Mouse (Mus musculus) thymus, adult 2 months (tissue): ENCODE results near the gene Ddx42. TPM values are rescaled to one million over a fixed set of nuclear protein-coding genes. Genes with fewer than 3 reads are reported as not detected.

Experiments used
- DNase-seq: peaks from one replicate; pipeline ENCODE4 v3.0.0; 2021
- H3K27ac ChIP-seq: fragments of 200-500 bp; 2 replicates; pipeline ENCODE4 v1.5.1; 2012; ENCODE audit warnings: low read length, control low read depth; ENCODE audit not compliant: control insufficient read depth, insufficient read depth
- H3K27me3 ChIP-seq: fragments of 200-500 bp; 2 replicates; pipeline ENCODE4 v1.6.1; 2012; ENCODE audit warnings: mild to moderate bottlenecking, low read length, moderate library complexity, mixed read lengths; ENCODE audit not compliant: control insufficient read depth, insufficient read depth
- H3K36me3 ChIP-seq: fragments of 200-500 bp; 2 replicates; pipeline ENCODE4 v1.6.1; 2012; ENCODE audit warnings: mild to moderate bottlenecking, low read length, moderate library complexity; ENCODE audit not compliant: control insufficient read depth, insufficient read depth
- H3K4me1 ChIP-seq: fragments of 200-500 bp; replicated peaks from 2 replicates; pipeline ENCODE4 v1.6.1; 2012; ENCODE audit warnings: low read length; ENCODE audit not compliant: control insufficient read depth, insufficient read depth
- H3K4me3 ChIP-seq: fragments of 200-500 bp; 2 replicates; pipeline ENCODE4 v1.5.1; 2012; ENCODE audit warnings: mild to moderate bottlenecking, low read length, control low read depth, moderate library complexity; ENCODE audit not compliant: control insufficient read depth, insufficient read depth
- CTCF ChIP-seq: fragments of 200-500 bp; IDR thresholded peaks from 2 replicates; pipeline ENCODE4 v1.5.1; 2012; ENCODE audit warnings: mild to moderate bottlenecking, control low read depth, low read length, moderate library complexity, borderline replicate concordance; ENCODE audit not compliant: control insufficient read depth, poor library complexity, insufficient read depth; ENCODE audit errors: extremely low read depth
- POLR2A ChIP-seq: fragments of 200-500 bp; IDR thresholded peaks from 2 replicates; pipeline ENCODE4 v1.6.1; 2012; ENCODE audit warnings: mild to moderate bottlenecking, low read length, control low read depth, moderate library complexity; ENCODE audit not compliant: control insufficient read depth, poor library complexity, insufficient read depth; ENCODE audit errors: extremely low read depth
- WGBS: fragments of 180-500 bp; shearing (Covaris S2); methylation state at CpG from one replicate; pipeline ENCODE4 v1.1.7; 2018; 5-methylcytosine and 5-hydroxymethylcytosine counted together
- polyA plus RNA-seq: library from polyadenylated mRNA; depleted of rRNA; stranded (reverse); fragments of >200 nt; gene quantifications from 2 replicates; pipeline ENCODE4 v1.2.3, GENCODE M21; 2012

The Ddx42 gene
- polyA plus RNA-seq, 1 experiment = 16.7 TPM

- 18% methylated on average over 2 of the region's 2 CpGs for WGBS
- Histone ChIP-seq H3K4me3 (no peak overlapping the region), H3K27me3 (no peaks in the 10 kb centered on the region)
Observed at GRCm38 (mm10) chr11:106254767-106255166, 38.0 kb downstream of the Ddx42 start.

GRCm38 (mm10) chr11:106255174-106255573 is 38.4 kb downstream of the Ddx42 start:
- no peak for DNase-seq
- Histone ChIP-seq H3K27me3 (no peaks in the 10 kb centered on the region), H3K4me1 (peaks cover 9% of the 10 kb centered on the region), H3K4me3 (peak overlapping the region; percentile 53), H3K27ac (no peak overlapping the region), H3K36me3 (peaks cover 26% of the 10 kb centered on the region)
- WGBS = 3% methylated on average over 22 of the region's 22 CpGs
- TF ChIP-seq CTCF (no peak), POLR2A (0 out of 2 replicates have a peak, but pooled peaks have one; percentile 40)

More at GRCm38 (mm10) chr11:106254767-106255166, 38.0 kb downstream of the Ddx42 start:
- Histone ChIP-seq H3K27ac (no peak overlapping the region), H3K4me1 (peaks cover 9% of the 10 kb centered on the region), H3K36me3 (peaks cover 30% of the 10 kb centered on the region)
- DNase-seq = no peak
- TF ChIP-seq CTCF (no peak), POLR2A (no peak)

DNA sequence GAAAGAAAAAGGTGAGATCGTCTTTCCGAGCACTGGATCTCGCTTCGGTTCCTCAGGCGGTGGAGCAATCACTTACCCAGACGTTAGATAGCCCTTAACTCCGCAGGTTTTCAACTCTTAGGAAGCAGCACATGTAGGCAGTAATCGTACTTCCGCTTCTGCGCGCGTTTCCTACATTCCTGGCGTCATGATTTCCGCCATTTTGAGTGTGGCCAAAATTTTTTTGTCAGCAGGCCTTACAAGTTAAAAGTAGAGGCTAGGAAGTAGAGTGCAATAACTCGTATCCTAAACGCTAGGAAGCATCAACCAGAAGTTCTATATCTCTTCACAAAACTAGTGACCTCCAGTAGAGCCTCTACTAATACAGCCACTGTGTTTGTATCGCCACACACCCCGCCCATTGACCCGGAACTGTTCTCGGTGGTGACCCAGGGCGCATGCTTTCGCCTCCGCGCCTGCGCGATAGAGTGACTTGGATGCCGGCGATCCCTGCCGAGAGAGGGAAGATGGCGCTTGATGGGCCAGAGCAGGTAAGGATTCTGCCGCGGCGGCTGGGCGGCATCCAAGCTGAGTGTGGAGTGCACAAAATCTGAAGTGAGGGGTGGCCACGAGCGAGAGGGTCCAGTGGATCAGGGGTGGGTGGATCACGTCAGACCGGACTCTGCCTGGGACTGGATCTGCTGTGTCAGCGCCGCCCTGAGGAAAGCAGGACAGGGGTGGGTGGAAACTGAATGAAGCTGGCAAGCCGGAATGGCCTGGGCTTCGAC is 39.1 kb downstream of the Ddx42 start, which contains the start of the genes Ftsj3 and Psmc5:
Gene Ftsj3, minus strand, starts transcription at position 395 of the 767 bp plus-strand sequence.
Gene Psmc5, plus strand, starts transcription at position 470 of the 767 bp plus-strand sequence.
- H3K27me3 ChIP-seq = no peaks in the 10 kb centered on the region
- H3K4me3 ChIP-seq = peak within 1 kb of the TSS; percentile 53
- H3K36me3 ChIP-seq = peaks cover 22% of the 10 kb centered on the region
- peak; percentile 69 for TF ChIP-seq POLR2A
- peak; percentile 69; the same call in 1 of the 2 replicates for TF ChIP-seq CTCF
- peak; percentile 99 for DNase-seq
- under 1% methylated on average over 42 of the region's 42 CpGs for WGBS
- H3K4me1 ChIP-seq = peaks cover 9% of the 10 kb centered on the region
- H3K27ac ChIP-seq = no peak within 1 kb of the TSS

- 84% methylated on average over 5 of the region's 5 CpGs for WGBS
- no peak overlapping the region for H3K4me3 ChIP-seq
Observed at GRCm38 (mm10) chr11:106256775-106257174, 40.0 kb downstream of the Ddx42 start.

GRCm38 (mm10) chr11:106260826-106261450 is 44.2 kb downstream of the Ddx42 start:
- Histone ChIP-seq H3K4me1 (peaks cover 2% of the 10 kb centered on the region; the same call in 1 of the 2 replicates), H3K4me3 (no peak overlapping the region), H3K27ac (no peak overlapping the region), H3K36me3 (peaks cover 54% of the 10 kb centered on the region), H3K27me3 (no peaks in the 10 kb centered on the region)
- no peak for DNase-seq
- no peak for TF ChIP-seq POLR2A
- TF ChIP-seq CTCF = no peak
- WGBS = 90% methylated on average over 14 of the region's 14 CpGs

More at GRCm38 (mm10) chr11:106256775-106257174, 40.0 kb downstream of the Ddx42 start:
- peaks cover 9% of the 10 kb centered on the region for H3K4me1 ChIP-seq
- no peaks in the 10 kb centered on the region for H3K27me3 ChIP-seq
- H3K36me3 ChIP-seq = peaks cover 24% of the 10 kb centered on the region
- TF ChIP-seq POLR2A = no peak
- no peak for TF ChIP-seq CTCF
- no peak for DNase-seq
- no peak overlapping the region for H3K27ac ChIP-seq

DNA sequence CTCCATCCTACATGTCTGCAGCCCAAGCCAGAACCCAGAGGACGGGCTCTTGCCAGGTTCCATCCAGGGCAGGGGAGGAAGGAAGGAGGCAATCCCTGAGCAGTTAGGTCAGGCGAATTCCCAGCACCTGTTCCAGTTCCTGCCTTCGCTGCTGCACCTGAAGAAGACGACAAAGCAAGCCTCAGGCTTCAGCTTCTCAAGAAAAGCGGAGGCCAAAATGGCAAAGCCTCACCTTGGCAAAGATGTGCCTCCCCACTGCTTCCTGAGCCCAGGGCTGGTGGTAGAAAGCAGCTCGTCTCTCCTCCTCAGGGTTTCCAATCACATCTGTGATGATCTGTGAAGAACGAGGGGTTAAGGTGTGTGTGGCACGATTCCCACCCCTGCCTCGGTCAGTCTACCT is 47.2 kb downstream of the Ddx42 start:
- no peak for DNase-seq
- Histone ChIP-seq H3K36me3 (peaks cover 74% of the 10 kb centered on the region), H3K4me3 (no peak overlapping the region), H3K4me1 (peaks cover 18% of the 10 kb centered on the region), H3K27me3 (no peaks in the 10 kb centered on the region), H3K27ac (no peak overlapping the region)
- WGBS = 90% methylated on average over 9 of the region's 9 CpGs
- TF ChIP-seq CTCF = no peak
- no peak for TF ChIP-seq POLR2A
